In the genomic region with DNA sequence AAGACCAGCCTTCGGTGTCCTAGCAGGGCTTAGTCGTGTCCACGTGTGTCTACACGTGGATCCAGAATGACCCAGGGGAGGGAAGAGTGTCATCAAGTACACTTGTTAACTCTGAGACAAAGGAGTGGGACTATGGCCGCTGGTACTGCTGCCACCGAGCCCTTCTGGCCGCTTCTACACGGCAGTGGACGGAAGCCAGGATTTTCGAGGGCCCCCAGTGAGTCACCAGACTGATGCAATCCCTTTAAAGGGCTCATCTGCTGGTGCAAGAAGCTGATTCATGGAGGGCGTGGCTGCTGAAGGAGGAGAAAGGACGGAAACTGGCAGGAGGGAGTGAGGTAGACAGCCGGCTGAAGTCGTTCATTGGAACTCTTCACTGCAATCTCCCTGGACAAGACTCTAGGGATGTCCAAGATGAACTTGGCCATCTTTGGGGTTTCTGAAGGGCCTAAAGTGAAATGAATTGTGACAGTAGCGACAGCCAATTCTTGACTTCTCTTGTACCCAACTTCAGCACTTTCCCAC, we compare ENCODE assay signal across 8 mouse cellular contexts. TPM values are rescaled to one million over a fixed set of nuclear protein-coding genes. Genes with fewer than 3 reads are reported as not detected.
DNase-seq lines count a peak whose midpoint lies in the region; ATAC-seq lines count a peak whose summit lies in the region.

No protein-coding gene starts in this region.

- peak; percentile 45 for ATAC-seq in hindbrain, embryonic 15.5 days (ENCODE audit: low FRiP score, low read depth)

- H3K9ac ChIP-seq in hindbrain, embryonic 15.5 days, result peak overlapping the region; percentile 35

- H3K27me3 ChIP-seq in hindbrain, embryonic 15.5 days, result no peaks in the 10 kb centered on the region

- peak overlapping the region; percentile 96 for H3K4me3 ChIP-seq in hindbrain, embryonic 15.5 days

- DNase-seq in R1 (ENCODE audit: low read depth, low spot score), result peak; percentile 89
- DNase-seq in cerebellum, postnatal 36 days, result peak; percentile 75
- peak; percentile 85 to 87 for DNase-seq in frontal cortex, postnatal 36 days (ENCODE audit: low spot score in 2 of 2)
- peak; percentile 84 to 85 for DNase-seq in left cerebral cortex, adult 18-20 months (ENCODE audit: low spot score in 2 of 2)
- DNase-seq in lung, postnatal 4 days, result peak; percentile 95 to 96
- DNase-seq in retina, postnatal 1 day, result peak; percentile 84
- peak; percentile 63 for DNase-seq in thymus, postnatal 4 days

- H3K9me3 ChIP-seq in hindbrain, embryonic 15.5 days, result no peaks in the 10 kb centered on the region

- peaks cover 4% of the 10 kb centered on the region; the same call in 1 of the 2 replicates for H3K36me3 ChIP-seq in hindbrain, embryonic 15.5 days

- under 1% methylated on average over 15 of the region's 15 CpGs for WGBS in hindbrain, embryonic 15.5 days

- peaks cover 58% of the 10 kb centered on the region for H3K4me1 ChIP-seq in hindbrain, embryonic 15.5 days (replicated peaks)

- peak overlapping the region; percentile 93 for H3K4me2 ChIP-seq in hindbrain, embryonic 15.5 days

- peak overlapping the region; percentile 87 for H3K27ac ChIP-seq in hindbrain, embryonic 15.5 days (replicated peaks)

RNA-seq across cellular contexts. Expression of a gene that starts 0.6 kb away (rescaled TPM):
- 29.6 and 33.9 TPM in 2 replicates for polyA plus RNA-seq in hindbrain, embryonic 15.5 days (2015; fragmentation: Nextera tagmentation; extraction: Ambion mirVana)
- total RNA-seq in left cerebral cortex, adult 18-20 months (2021), result 10 to 100 TPM; 43.5 to 48.3 TPM

RNA-seq across cellular contexts. Expression of a gene that starts 6.7 kb away (rescaled TPM):
- 45.8 and 50.3 TPM in 2 replicates for polyA plus RNA-seq in hindbrain, embryonic 15.5 days (2015; fragmentation: Nextera tagmentation; extraction: Ambion mirVana)
- total RNA-seq in left cerebral cortex, adult 18-20 months (2021), result 10 to 100 TPM; 12.2 to 17.6 TPM

RNA-seq across cellular contexts. Expression of a gene that starts 44.4 kb away (rescaled TPM):
- polyA plus RNA-seq in hindbrain, embryonic 15.5 days (2015; fragmentation: Nextera tagmentation; extraction: Ambion mirVana), result 14.5 and 15.1 TPM in 2 replicates
- total RNA-seq in left cerebral cortex, adult 18-20 months (2021), result 1 to 10 TPM; 2.4 to 2.9 TPM

RNA-seq across cellular contexts. Expression of a gene that starts 44.8 kb away (rescaled TPM):
- polyA plus RNA-seq in hindbrain, embryonic 15.5 days (2015; fragmentation: Nextera tagmentation; extraction: Ambion mirVana), result 38.5 and 42.1 TPM in 2 replicates
- 10 to 100 TPM; 54.5 TPM for total RNA-seq in left cerebral cortex, adult 18-20 months (2021)

RNA-seq across cellular contexts. Expression of a gene that starts 56.4 kb away (rescaled TPM):
- polyA plus RNA-seq in hindbrain, embryonic 15.5 days (2015; fragmentation: Nextera tagmentation; extraction: Ambion mirVana), result 123 and 129 TPM in 2 replicates
- 10 to 100 TPM; 43.7 to 52.4 TPM for total RNA-seq in left cerebral cortex, adult 18-20 months (2021)

Comparison
In these comparisons a context has a peak if more than half of its experiments do, and no peak if none do; other contexts are left out.
1. Peak in every context shown above with its lines: DNase-seq, ATAC-seq, H3K4me3 ChIP-seq and H3K27ac ChIP-seq.